Mouse (Mus musculus) limb, embryonic 10.5 days (tissue): ENCODE results near the gene Bad. TPM values are rescaled to one million over a fixed set of nuclear protein-coding genes. Genes with fewer than 3 reads are reported as not detected.
"Not testable (repeated sequence)": the region's sequence is repeated elsewhere in the genome, so short reads cannot be mapped to it uniquely, and the experiment has no call there.

Experiments
- DNase-seq: peaks from one replicate; pipeline ENCODE4 v3.0.0-alpha.2; 2017; ENCODE audit warnings: low spot score
- H3K27ac ChIP-seq: fragments of 300-500 bp; sonication (generic); 2 replicates; pipeline ENCODE4 v1.5.1; 2016; ENCODE audit warnings: mild to moderate bottlenecking
- H3K27me3 ChIP-seq: fragments of 300-500 bp; sonication (generic); 2 replicates; pipeline ENCODE4 v1.6.1; 2016; ENCODE audit warnings: low read depth, mild to moderate bottlenecking; ENCODE audit not compliant: poor library complexity, severe bottlenecking
- H3K36me3 ChIP-seq: fragments of 300-500 bp; sonication (generic); 2 replicates; pipeline ENCODE4 v1.6.1; 2016; ENCODE audit warnings: mild to moderate bottlenecking, moderate library complexity
- H3K4me1 ChIP-seq: fragments of 300-500 bp; sonication (generic); 2 replicates; pipeline ENCODE4 v1.6.1; 2016
- H3K4me3 ChIP-seq: fragments of 300-500 bp; sonication (generic); 2 replicates; pipeline ENCODE4 v1.5.1; 2016; ENCODE audit warnings: mild to moderate bottlenecking, moderate library complexity
- H3K9me3 ChIP-seq: fragments of 300-500 bp; sonication (generic); replicated peaks from 2 replicates; pipeline ENCODE4 v1.6.1; 2016; ENCODE audit warnings: mild to moderate bottlenecking
- WGBS: fragments of 180-500 bp; shearing (Covaris S2); methylation state at CpG from one replicate; pipeline ENCODE4 v1.1.7; 2016; 5-methylcytosine and 5-hydroxymethylcytosine counted together
- polyA plus RNA-seq: library from polyadenylated mRNA; unstranded; fragments of >200 nt; fragmentation: Nextera tagmentation; extraction: Ambion mirVana; gene quantifications from 2 replicates; pipeline ENCODE4 v1.2.1, GENCODE M21; 2016

Bad gene
- polyA plus RNA-seq, 1 experiment from 2014 or later, result 55.3 TPM

DNA sequence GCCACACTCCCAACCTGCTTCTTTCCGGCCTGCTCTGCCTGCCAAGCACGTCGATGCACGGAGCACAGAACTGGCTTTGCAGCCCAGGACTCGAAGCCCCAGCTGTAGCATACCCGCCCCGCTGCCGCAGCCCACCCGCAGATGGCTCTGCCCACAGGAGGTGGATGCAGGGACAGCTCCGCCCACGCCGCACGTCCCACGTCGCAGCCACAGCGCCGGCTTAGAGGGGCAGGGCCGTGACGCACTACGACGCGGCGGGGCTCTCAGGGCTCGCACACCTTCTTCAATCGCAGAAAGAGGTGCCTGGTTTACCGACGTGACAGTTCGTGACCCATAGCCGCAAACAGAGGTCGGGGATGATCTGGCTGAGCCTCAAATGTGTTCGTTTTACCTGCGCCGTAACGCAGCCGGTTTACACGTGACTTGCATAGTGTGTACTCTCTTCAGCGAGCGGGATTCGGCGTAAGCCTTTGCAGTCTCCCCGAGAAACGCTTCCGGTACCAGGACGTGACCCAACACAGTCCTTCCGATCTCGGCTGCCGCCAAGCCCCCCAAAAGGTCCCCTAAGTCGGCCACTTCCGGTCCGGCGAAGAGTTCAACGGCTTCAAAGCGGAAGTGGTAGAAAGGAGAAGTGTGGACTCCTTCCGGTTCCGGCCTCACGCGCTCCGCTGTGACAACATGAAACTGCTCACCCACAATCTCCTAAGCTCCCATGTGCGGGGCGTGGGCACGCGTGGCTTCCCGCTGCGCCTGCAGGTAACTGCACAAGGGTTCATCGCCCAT lies 32.0 kb upstream of the Bad start, which contains the start of the genes Trmt112 and Prdx5:
TSS of gene Trmt112 (plus strand) at position 192 of the 783 bp plus-strand sequence.
TSS of gene Prdx5 (minus strand) at position 600 of the 783 bp plus-strand sequence.
- Histone ChIP-seq H3K4me1 (peaks cover 32% of the 10 kb centered on the region), H3K4me3 (peak within 1 kb of the TSS; percentile 66), H3K9me3 (no peaks in the 10 kb centered on the region), H3K27ac (peak within 1 kb of the TSS; percentile 89), H3K27me3 (no peaks in the 10 kb centered on the region), H3K36me3 (peaks cover 66% of the 10 kb centered on the region)
- WGBS, result under 1% methylated on average over 65 of the region's 65 CpGs
- DNase-seq, result peak; percentile 93

DNA sequence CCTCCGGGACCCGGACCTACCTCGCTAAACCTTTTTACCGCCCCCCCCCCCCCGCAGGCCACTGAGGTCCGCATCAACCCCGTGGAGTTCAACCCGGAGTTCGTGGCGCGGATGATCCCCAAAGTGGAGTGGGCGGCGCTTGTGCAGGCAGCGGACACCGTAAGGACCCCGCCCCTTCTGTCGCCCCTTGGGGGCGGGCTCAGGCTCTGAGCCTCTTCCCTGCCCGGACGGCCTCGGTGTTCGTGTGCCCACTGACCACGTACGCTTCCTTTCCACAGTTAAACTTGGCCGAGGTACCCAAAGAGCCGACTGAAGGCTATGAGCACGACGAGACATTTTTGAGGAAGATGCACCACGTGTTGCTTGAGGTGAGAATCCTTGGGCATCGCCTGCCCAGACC lies 31.4 kb upstream of the Bad start:
- Histone ChIP-seq H3K36me3 (peaks cover 60% of the 10 kb centered on the region), H3K4me3 (peak overlapping the region; percentile 66), H3K27ac (peak overlapping the region; percentile 89), H3K4me1 (peaks cover 32% of the 10 kb centered on the region)
- not testable (repeated sequence) for H3K9me3 ChIP-seq, H3K27me3 ChIP-seq
- WGBS, result under 1% methylated on average over 30 of the region's 30 CpGs
- peak; percentile 57 for DNase-seq

DNA sequence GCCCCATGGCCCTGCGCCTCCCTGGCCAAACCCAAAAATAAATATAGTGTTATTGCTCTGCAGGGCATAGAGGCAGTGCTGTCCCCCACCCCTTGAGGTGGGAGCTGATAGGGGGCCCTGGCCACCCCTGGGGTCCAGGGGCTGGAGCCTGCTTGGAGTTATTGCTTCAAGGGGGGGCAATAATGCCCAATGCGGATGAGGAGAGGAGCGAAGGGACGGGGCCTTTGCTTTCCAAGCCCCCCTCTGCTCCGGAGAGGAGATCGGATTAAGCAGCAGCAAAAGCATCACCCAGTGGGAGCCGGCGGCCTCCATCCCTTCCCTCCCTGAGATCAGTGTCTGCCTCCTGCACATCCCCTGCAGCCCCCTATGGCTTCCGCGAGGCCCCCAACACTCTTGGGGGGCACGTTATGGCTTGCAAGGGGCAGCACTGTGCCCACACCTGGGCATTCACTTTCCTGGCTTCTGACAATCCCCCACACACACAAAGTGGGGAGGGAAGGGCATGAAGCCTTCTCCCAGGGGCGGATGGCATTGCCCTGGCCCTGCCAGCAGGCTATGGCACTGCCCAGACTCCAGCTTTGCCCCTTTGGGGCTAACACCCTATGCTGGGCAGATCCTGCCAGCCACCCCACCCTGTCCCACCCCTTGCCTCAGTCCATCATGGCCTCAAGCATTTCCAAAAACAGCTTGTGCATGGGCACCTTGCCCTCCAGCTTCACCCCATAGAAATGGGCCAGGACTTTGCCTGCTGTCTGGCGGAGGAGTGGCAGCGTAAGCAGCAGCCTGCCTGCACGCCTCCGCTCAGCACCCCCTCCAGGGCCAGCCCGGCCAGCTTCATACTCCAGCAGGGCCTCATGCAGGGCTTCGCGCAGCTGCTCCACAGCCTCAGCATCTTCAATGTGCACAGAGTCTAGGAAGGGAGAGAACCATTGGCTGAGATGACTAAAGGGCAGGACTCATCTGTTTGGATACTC lies 30.3 kb upstream of the Bad start:
- WGBS, result 91% methylated on average over 19 of the region's 19 CpGs
- H3K36me3 ChIP-seq, result peaks cover 50% of the 10 kb centered on the region

DNA sequence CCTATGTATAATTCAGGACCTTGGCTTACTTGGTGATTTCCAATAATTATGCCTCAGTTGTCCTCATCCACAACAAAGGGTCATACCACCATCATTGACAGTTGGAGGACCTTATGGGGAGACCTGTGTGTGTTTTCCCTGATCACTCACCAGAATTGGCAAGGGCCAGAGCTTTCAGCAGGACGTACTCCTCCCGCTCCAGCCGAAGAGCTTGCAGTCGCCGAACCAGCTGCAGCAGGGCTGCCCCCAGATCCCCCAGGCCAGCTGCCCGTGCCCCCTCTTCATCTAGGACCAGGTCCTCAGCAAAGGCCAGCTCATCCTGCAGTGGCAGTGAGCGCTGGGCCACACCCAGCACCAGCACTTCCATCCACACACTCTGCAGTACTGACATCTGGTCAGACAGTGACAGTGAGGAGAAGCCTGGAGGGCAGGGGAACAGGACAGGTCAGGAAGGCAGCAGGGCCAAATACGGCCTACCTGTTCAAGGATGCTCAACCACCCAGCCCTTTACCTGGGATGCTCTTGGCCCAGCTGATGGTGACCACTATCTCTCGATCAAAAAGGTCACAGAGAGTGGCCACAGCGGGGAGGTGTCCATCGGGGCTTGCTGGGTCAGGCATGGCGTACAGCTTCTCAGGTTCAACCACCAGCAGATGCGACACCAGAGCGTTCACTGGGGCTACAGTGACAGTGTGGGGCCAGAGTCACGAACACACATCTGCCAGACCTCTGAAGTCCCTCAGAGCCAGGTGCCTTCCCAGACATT lies 29.3 kb upstream of the Bad start:
- Histone ChIP-seq H3K27ac (no peak overlapping the region), H3K4me1 (peaks cover 31% of the 10 kb centered on the region), H3K9me3 (no peaks in the 10 kb centered on the region), H3K27me3 (no peaks in the 10 kb centered on the region), H3K36me3 (peaks cover 40% of the 10 kb centered on the region), H3K4me3 (no peak overlapping the region)
- DNase-seq, result no peak
- WGBS, result 92% methylated on average over 15 of the region's 15 CpGs

More for the DNA sequence above, 30.3 kb upstream of the Bad start:
- 0 out of 2 replicates have a peak overlapping the region, but pooled peaks have one; percentile 21 for H3K27ac ChIP-seq
- peak overlapping the region; percentile 66 for H3K4me3 ChIP-seq
- H3K27me3 ChIP-seq, result no peaks in the 10 kb centered on the region
- DNase-seq, result no peak
- peaks cover 32% of the 10 kb centered on the region for H3K4me1 ChIP-seq
- H3K9me3 ChIP-seq, result no peaks in the 10 kb centered on the region

DNA sequence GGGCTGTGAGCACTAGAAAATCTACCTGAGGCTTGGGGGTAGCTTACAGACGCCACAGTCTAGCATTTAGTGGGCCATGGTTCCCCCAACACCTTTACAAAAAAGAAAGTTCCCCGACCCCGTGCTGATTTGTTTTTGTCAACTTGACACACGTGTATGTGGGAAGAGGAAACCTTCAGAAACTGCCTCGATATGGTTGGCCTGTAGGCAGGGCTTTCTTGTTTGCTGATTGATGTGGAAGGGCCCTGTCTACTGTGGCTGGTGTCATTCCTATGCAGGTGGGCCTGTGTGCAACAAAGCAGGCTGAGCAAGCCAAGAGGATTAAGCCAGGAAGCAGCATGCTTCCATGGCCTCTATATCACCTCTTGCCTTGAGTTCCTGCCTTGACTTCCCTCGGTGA lies 28.6 kb upstream of the Bad start:
- Histone ChIP-seq H3K4me3 (no peak overlapping the region), H3K4me1 (peaks cover 25% of the 10 kb centered on the region), H3K9me3 (no peaks in the 10 kb centered on the region), H3K36me3 (peaks cover 37% of the 10 kb centered on the region), H3K27me3 (no peaks in the 10 kb centered on the region), H3K27ac (no peak overlapping the region)
- no peak for DNase-seq
- WGBS, result 91% methylated on average over 6 of the region's 6 CpGs

DNA sequence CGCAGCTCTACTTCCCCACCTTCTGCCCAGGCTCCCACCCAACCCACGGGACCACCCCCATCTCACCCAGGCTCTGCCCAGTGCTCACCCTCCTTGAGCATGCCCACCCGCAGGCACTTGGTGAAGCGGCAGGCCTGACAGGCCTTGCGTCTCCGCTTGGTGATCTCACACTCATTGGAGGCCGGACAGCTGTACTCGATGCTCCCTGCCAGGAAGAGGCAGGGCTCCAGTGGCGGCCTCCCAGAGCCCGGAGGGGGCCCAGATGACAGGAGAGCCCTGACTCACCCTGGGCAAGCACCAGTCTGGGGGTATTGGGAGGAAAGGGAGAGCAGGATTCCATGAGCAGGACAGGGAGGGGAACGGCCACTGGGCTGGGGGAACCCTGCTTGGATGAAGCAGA lies 27.7 kb upstream of the Bad start:
- 90% methylated on average over 11 of the region's 11 CpGs for WGBS
- Histone ChIP-seq H3K27me3 (no peaks in the 10 kb centered on the region), H3K9me3 (no peaks in the 10 kb centered on the region), H3K36me3 (peaks cover 37% of the 10 kb centered on the region), H3K27ac (no peak overlapping the region), H3K4me3 (no peak overlapping the region), H3K4me1 (peaks cover 15% of the 10 kb centered on the region)
- no peak for DNase-seq

DNA sequence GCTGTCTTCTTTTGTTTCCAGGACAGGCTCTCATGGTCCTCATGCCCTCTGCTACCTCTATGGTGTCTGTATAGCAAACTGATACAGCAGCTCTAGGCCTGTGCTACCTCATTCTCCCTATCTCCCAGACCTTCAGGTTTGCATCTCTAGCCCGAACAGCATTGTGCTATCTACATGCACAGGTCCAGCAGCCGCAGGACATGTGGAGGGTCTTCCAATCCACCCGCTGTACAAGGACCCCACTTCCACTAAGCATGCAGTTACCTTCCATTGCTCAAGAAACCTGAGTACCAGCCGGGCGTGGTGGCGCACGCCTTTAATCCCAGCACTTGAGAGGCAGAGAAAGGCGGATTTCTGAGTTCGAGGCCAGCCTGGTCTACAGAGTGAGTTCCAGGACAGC lies 27.1 kb upstream of the Bad start:
- Histone ChIP-seq H3K27ac (no peak overlapping the region), H3K36me3 (peaks cover 37% of the 10 kb centered on the region), H3K4me1 (peaks cover 11% of the 10 kb centered on the region), H3K27me3 (no peaks in the 10 kb centered on the region), H3K4me3 (no peak overlapping the region), H3K9me3 (no peaks in the 10 kb centered on the region)
- DNase-seq, result no peak
- 93% methylated on average over 9 of the region's 9 CpGs for WGBS

DNA sequence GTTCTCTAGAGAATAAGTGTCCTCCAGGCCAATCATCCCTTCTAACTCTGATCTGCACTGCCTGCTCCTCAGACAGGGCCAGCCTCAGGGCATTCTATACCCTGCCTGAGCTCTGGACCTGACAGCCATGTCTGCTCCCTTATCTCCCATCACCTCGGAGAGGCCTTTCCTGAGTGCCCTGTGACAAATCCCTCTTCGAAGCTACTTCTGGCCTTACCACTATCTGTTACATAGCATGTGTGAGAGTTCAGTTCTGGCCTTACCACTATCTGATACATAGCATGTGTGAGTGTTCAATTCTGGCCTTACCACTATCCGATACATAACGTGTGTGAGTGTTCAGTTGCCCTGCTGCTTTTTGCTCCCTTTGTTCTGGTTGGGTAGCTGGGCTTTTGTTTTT lies 26.4 kb upstream of the Bad start:
- H3K27me3 ChIP-seq, result no peaks in the 10 kb centered on the region
- H3K27ac ChIP-seq, result no peak overlapping the region
- H3K4me3 ChIP-seq, result no peak overlapping the region
- H3K9me3 ChIP-seq, result no peaks in the 10 kb centered on the region
- peaks cover 37% of the 10 kb centered on the region for H3K36me3 ChIP-seq
- no peak for DNase-seq
- WGBS, result 91% methylated on average over 4 of the region's 4 CpGs
- peaks cover 17% of the 10 kb centered on the region for H3K4me1 ChIP-seq

DNA sequence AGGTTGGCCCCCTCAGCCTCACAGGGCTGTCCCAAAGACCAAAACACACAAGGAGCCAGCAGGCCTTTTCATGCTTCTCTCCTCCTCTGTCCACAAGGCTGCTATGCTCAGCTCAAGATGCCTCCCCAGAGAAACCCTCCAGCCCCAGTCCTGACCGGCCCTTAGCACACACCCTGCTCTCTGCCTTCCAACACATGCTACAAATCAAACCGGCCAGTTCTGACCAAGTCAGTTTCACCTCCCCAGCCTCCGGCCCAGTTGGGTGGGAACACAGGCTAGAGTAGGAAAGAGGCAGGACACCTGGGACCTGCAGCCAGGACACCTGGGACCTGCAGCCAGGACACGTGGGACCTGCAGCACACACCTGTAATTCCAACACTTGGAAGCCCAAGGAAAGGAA lies 25.2 kb upstream of the Bad start:
- no peaks in the 10 kb centered on the region for H3K9me3 ChIP-seq
- no peak for DNase-seq
- no peak overlapping the region for H3K27ac ChIP-seq
- no peak overlapping the region for H3K4me3 ChIP-seq
- H3K27me3 ChIP-seq, result no peaks in the 10 kb centered on the region
- H3K36me3 ChIP-seq, result peaks cover 31% of the 10 kb centered on the region
- 78% methylated on average over 4 of the region's 4 CpGs for WGBS
- H3K4me1 ChIP-seq, result peaks cover 22% of the 10 kb centered on the region

DNA sequence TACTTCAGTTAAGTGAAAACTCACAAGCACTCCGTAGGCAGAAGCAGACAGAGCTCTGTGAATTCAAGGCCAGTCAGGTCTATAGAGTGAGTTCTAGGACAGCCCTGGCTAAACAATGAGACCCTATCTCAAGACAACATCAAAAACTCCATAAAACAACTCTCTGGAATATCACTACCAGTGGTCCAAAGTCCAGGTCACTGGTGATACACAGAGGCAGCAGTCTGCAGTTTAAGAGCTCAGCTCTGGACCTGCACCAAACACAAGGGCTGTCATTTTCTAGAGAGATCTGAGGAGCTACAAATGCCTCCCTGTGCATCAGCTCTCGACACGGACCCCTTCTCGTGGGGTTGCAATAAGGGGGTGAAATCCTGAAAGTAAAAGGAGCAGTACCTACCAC lies 23.3 kb upstream of the Bad start:
- DNase-seq, result no peak

DNA sequence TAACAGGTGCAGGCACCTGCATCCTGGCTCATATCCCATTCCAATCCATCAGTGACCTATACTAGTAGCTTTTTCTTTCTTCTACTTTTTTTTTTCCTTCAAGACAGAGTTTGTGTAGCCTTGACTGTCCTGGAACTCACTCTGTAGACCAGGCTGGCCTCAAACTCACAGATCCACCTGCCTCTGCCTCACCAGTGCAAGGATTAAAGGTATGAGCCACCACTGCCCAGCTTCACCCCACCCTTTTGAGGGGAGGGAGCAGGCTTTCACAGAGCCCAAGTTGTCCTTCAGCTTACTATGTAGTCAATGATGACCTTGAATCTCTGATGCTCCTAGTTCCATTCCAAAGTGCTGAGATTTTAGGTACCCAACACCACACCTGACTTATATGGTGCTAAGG lies 22.2 kb upstream of the Bad start:
- Histone ChIP-seq H3K27me3 (peaks cover 24% of the 10 kb centered on the region), H3K9me3 (no peaks in the 10 kb centered on the region), H3K4me3 (no peak overlapping the region), H3K27ac (no peak overlapping the region), H3K4me1 (peaks cover 28% of the 10 kb centered on the region), H3K36me3 (peaks cover 2% of the 10 kb centered on the region)
- DNase-seq, result no peak

More for the DNA sequence above, 23.3 kb upstream of the Bad start:
- Histone ChIP-seq H3K4me1 (peaks cover 28% of the 10 kb centered on the region), H3K9me3 (no peaks in the 10 kb centered on the region), H3K36me3 (peaks cover 13% of the 10 kb centered on the region), H3K27me3 (peaks cover 12% of the 10 kb centered on the region), H3K27ac (no peak overlapping the region), H3K4me3 (no peak overlapping the region)
- 96% methylated on average over 4 of the region's 4 CpGs for WGBS

DNA sequence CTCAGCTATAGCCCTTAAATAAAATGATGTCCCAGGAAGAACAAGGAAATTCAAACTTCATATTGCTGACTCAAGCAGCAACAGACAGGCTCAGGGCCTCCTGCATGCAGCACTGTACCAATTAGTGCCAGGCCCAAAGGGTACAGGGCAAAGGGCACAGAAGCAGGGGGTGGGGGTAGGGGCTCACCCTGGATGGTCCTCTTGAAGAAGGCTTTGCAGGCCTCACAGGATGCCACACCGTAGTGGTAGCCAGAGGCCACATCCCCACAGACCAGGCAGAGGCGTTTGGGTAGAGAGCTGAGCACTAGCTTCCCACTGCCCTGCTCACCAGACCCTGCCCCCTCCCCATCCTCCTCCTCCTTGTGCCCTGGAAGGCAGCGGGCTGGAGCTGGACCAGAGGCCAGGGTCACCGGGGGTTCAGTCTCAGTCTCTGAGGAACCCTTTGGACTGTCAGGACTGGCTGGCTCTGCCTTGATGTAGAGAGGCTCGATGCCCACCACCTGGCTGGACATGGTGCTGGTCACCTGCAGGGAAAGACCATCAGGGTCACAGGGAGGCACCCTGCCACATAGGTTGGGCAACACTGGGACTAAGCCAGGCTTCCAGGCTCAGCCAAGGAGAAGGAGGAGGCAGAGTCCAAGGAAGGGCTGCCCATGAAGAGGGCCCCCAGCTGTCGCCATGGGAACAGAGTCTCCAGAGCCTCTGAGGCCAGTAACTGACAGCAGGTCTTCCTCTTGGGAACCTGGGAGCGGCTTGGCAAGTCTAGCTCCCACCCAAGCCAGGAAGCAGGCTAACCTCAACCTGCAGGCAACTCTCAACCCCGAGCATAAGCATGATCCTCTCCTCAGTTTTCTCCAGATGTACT lies 21.6 kb upstream of the Bad start:
- Histone ChIP-seq H3K9me3 (no peaks in the 10 kb centered on the region), H3K27me3 (peaks cover 30% of the 10 kb centered on the region), H3K4me3 (peak overlapping the region; percentile 82), H3K4me1 (peaks cover 31% of the 10 kb centered on the region), H3K27ac (peak overlapping the region; percentile 89), H3K36me3 (no peaks in the 10 kb centered on the region)
- DNase-seq, result peak; percentile 29
- 44% methylated on average over 8 of the region's 8 CpGs for WGBS
